Mouse (Mus musculus): ENCODE measurements around the gene Stat4.

DNA sequence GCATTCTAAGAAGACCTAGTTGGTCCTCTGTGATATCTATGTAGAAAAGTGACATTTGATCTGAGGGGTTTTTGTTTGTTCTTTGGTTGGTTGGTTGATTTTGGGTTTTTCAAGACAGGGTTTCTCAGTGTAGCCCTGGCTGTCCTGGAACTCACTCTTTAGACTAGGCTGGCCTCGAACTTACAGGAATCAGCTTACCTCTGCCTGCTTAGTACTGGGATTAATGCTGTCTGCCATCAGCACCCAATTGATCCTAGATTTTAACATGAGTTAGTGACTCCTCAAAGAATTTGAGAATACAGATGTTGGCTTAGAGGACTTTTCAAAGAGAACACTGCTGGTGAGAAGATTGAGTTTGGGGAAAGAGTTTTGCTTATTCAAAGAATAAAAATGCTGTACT, 130.8 kb downstream of the Stat4 start:
- no peak for TF ChIP-seq CTCF (IDR thresholded peaks at IDR 0.05; ENCODE audit: extremely low read depth, insufficient read depth, low read length)
- TF ChIP-seq POLR2A (IDR thresholded peaks at IDR 0.05; ENCODE audit: extremely low read depth, insufficient read depth, low read length): no peak
